Mouse (Mus musculus): ENCODE data around the gene Tesk2.

Gene Tesk2

DNA sequence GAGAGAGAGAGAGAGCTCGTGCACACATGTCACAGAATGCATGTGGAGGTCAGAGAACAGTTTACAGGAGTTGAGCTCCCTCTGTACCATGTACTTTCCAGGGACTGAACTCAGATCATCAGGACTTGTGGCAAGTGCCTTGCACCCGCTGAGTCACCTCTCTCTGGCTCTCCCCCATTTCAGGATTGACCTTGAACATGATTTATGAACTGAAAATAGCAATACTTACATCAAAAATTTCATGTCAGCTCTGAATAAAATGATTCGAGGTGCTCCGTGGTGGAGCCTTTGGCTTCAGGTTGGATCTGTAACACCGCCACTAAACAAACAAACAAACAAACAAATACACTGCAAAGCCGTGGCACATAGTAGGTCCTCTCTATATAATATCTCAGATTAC lies 120.1 kb downstream of the Tesk2 start:
- no peak for DNase-seq (ENCODE audit: low read depth in 1 of 2, low spot score in 2 of 2)

DNA sequence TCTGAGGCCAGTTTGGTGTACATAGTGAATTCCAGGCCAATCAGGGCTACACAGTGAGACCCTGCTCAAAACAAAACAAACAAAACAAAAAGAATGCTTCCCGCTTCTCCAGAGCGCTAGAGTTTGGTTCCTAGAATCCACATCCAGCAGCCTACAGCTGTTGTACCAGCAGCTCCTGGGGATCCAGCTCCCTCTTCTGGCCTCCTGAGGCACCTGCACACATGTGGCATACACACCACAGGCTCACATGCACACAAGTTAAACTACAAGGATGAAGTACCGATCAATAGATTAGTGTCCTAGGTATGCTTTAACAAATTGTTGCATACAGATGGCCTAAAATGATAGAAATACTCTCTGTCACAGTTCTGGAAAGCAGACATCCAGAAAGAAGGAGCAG lies 123.6 kb downstream of the Tesk2 start:
- no peak for DNase-seq (ENCODE audit: low read depth in 1 of 2, low spot score in 2 of 2)

DNA sequence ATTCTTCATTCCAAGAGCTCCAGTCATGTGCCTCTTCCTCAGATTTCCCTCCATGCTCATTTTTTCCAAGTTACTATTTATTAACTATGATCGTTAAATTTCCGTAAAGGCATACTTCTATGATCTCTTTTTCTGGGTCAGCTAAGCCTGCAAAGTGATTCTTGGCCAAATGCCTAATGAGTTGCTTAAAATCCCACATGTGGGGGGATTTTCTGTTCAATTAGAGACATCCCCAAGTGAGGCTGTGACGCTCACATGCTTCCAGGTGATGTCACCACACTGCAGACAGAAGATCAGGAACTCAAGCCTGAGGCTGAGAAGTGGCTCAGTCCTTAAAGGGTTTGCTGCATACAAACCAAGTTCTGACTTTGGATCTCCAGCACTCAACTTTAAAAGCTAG lies 129.2 kb downstream of the Tesk2 start:
- no peak for DNase-seq (ENCODE audit: low read depth in 1 of 2, low spot score in 2 of 2)

DNA sequence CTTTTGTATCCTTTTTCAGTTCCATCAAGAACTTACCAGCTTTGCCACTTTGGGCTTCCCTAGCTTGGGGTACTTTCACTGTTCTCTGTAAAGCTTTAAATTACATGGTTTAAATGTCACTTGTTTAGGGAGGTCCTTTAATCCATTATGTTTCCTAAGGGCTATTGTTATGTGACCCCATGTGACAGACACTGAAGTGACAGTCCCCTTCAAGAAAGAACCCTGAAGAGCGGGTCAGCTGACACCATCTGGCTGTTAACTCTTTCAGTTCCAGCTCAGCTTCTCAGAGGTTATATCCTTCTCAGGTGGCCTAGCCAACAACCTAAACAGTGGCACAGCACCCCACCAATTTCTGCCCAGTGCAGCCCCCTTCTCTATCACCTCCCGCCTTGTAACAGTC lies 133.5 kb downstream of the Tesk2 start:
- no peak for DNase-seq (ENCODE audit: low read depth in 1 of 2, low spot score in 2 of 2)

Measured in monocyte, adult 2 months (primary cell).